Mouse (Mus musculus) heart, postnatal 36 days (tissue): Measurements from ENCODE around the gene Olfr1239. TPM values are rescaled to one million over a fixed set of nuclear protein-coding genes. Genes with fewer than 3 reads are reported as not detected.

Experiments used
- DNase-seq, 2 experiments: peaks; one replicate each; pipeline ENCODE4 v3.0.0; 2021 to 2022
- intact Hi-C: fragments of 180-260 bp; cut with DNase I; formaldehyde crosslinking; loops from one replicate; pipeline ENCODE4 v1.15.1; 2025
- total RNA-seq, 2 experiments: library from RNA; stranded (reverse); gene quantifications; 2 replicates each; pipeline ENCODE4 v1.2.3; 2021

Gene Olfr1239
- total RNA-seq = not detected

GRCm38 (mm10) chr2:89420307-89420706 lies at the start of gene Olfr1239:
Gene Olfr1239 (minus strand): TSS chr2:89420407.
- DNase-seq = no peak
- intact Hi-C loops = no loop called here

GRCm38 (mm10) chr2:89442900-89443299 lies 22.7 kb upstream of the Olfr1239 start, which contains the start of gene Olfr1240:
Gene Olfr1240 (minus strand): TSS chr2:89443000.
- DNase-seq = no peak
- intact Hi-C loops = no loop called here

GRCm38 (mm10) chr2:89414557-89414956 lies 5.7 kb downstream of the Olfr1239 start:
- DNase-seq = no peak
- intact Hi-C loops = no loop called here

GRCm38 (mm10) chr2:89409576-89409975 lies 10.6 kb downstream of the Olfr1239 start, which contains the start of gene Olfr1238:
Gene Olfr1238 (minus strand): TSS chr2:89409676.
- intact Hi-C loops = no loop called here
- DNase-seq = no peak

- DNase-seq = no peak
- intact Hi-C loops = no loop called here
These were observed 19.3 kb downstream of the Olfr1239 start for GRCm38 (mm10) chr2:89400882-89401281.

Other genes with a start within 250 kb of the Olfr1239 start
- gene Olfr1225, start 245.7 kb downstream of the Olfr1239 start, total RNA-seq = not detected
- gene Olfr1226, start 220.4 kb downstream of the Olfr1239 start, total RNA-seq = not detected
- not detected for gene Olfr1228, start 166.3 kb downstream of the Olfr1239 start, total RNA-seq
- not detected for gene Olfr1229, start 132.4 kb downstream of the Olfr1239 start, total RNA-seq
- not detected for gene Olfr1230, start 123.1 kb downstream of the Olfr1239 start, total RNA-seq
- not detected for gene Olfr1231, start 113.3 kb downstream of the Olfr1239 start, total RNA-seq
- not detected for gene Olfr1232, start 90.7 kb downstream of the Olfr1239 start, total RNA-seq
- not detected for gene Olfr1233, start 78.0 kb downstream of the Olfr1239 start, total RNA-seq
- not detected for gene Olfr1234, start 55.5 kb downstream of the Olfr1239 start, total RNA-seq
- not detected for gene Olfr1238, start 10.7 kb downstream of the Olfr1239 start, total RNA-seq
- gene Olfr1240, start 22.6 kb upstream of the Olfr1239 start, total RNA-seq = not detected
- gene Olfr1241, start 66.7 kb upstream of the Olfr1239 start, total RNA-seq = not detected
- not detected for gene Olfr1242, start 77.9 kb upstream of the Olfr1239 start, total RNA-seq
- not detected for gene Olfr1243, start 111.1 kb upstream of the Olfr1239 start, total RNA-seq
- gene Olfr1245, start 158.0 kb upstream of the Olfr1239 start, total RNA-seq = not detected
- not detected for gene Olfr1246, start 172.8 kb upstream of the Olfr1239 start, total RNA-seq
- under 1 TPM in 1 of 2 experiments, not detected in 1; 0.03 TPM for gene Olfr1247, start 193.7 kb upstream of the Olfr1239 start, total RNA-seq
- gene Olfr1248, start 197.8 kb upstream of the Olfr1239 start, total RNA-seq = not detected
- not detected for gene Olfr1249, start 214.6 kb upstream of the Olfr1239 start, total RNA-seq
- gene Olfr1250, start 241.1 kb upstream of the Olfr1239 start, total RNA-seq = not detected